Mouse (Mus musculus) myocyte (in vitro differentiated cells): ENCODE measurements around the gene Mfap5.

Experiments
- CEBPB ChIP-seq: IDR thresholded peaks from 2 replicates; pipeline ENCODE4 v1.6.1; 2011; ENCODE audit warnings: mild to moderate bottlenecking, moderate library complexity; ENCODE audit not compliant: poor library complexity, insufficient read depth, severe bottlenecking
- POLR2A ChIP-seq: IDR thresholded peaks from one replicate; pipeline ENCODE4 v1.6.1; 2011; ENCODE audit warnings: low read depth, mild to moderate bottlenecking, control low read depth, moderate library complexity; ENCODE audit not compliant: insufficient read length
- TCF12 ChIP-seq: IDR thresholded peaks from one replicate; pipeline ENCODE4 v1.6.1; 2011; ENCODE audit warnings: mild to moderate bottlenecking, control low read depth; ENCODE audit not compliant: poor library complexity, insufficient read depth, severe bottlenecking
- TCF3 ChIP-seq: IDR thresholded peaks from one replicate; pipeline ENCODE4 v1.6.1; 2011; ENCODE audit warnings: low read depth, control low read depth; ENCODE audit not compliant: insufficient read length

DNA sequence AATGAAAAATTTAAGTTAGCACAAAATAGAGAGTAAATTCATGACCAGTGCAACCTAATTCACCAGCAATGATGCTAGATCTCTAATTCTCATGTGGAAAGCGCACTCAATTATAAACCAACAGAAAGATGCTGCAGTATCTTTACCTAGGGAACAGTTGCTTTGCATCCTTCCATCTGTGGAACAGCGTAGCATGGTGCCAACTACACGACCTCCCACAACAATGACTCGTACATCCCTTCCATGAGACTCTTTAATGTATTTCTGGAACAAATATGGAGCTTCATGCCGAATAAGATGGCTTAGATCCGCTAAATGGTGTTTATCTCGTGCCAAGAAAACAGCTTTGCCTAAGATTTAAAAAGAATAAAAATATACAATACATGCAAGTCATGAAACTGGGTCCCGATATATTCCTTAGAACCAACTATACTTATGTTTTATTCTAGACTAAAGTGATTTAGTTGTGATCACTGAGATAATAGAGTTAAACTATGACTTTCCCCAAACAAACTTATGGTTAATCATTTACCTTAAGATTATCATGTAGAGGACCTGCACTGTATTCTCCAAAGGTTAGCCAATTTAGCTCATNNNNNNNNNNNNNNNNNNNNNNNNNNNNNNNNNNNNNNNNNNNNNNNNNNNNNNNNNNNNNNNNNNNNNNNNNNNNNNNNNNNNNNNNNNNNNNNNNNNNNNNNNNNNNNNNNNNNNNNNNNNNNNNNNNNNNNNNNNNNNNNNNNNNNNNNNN, 46.5 kb upstream of the Mfap5 start:
- TF ChIP-seq POLR2A: no peak
- no peak for TF ChIP-seq TCF3
- TF ChIP-seq CEBPB: no peak
- TF ChIP-seq TCF12: no peak
